Mouse (Mus musculus) cerebellum, postnatal 10 days (tissue): ENCODE measurements around the gene Atxn1l.

Experiments used
- DNase-seq, 2 experiments: peaks; one replicate each; pipeline ENCODE4 v3.0.0; 2021; ENCODE audit warnings: mixed read lengths in 2 of 2

Gene Atxn1l

GRCm38 (mm10) chr8:109725106-109725505 lies 12.4 kb downstream of the Atxn1l start:
- DNase-seq: no peak

- no peak for DNase-seq
Measured at GRCm38 (mm10) chr8:109714961-109715360, 22.6 kb downstream of the Atxn1l start.

GRCm38 (mm10) chr8:109712521-109712920 lies 25.0 kb downstream of the Atxn1l start:
- no peak for DNase-seq

GRCm38 (mm10) chr8:109707921-109708320 lies 29.6 kb downstream of the Atxn1l start:
- DNase-seq: no peak

- DNase-seq: peak; percentile 85 to 89
Measured at GRCm38 (mm10) chr8:109706874-109707237, 30.7 kb downstream of the Atxn1l start.

GRCm38 (mm10) chr8:109706076-109706873 lies 31.3 kb downstream of the Atxn1l start:
- DNase-seq: no peak

GRCm38 (mm10) chr8:109705320-109706075 lies 32.0 kb downstream of the Atxn1l start, which contains the start of gene Zfp821:
TSS of gene Zfp821 (plus strand) at chr8:109705546.
- peak; percentile 98 to 99 for DNase-seq

GRCm38 (mm10) chr8:109704565-109705319 lies 32.8 kb downstream of the Atxn1l start:
- no peak for DNase-seq

- no peak for DNase-seq
Measured at GRCm38 (mm10) chr8:109698477-109698876, 39.1 kb downstream of the Atxn1l start.

- no peak for DNase-seq
Measured at GRCm38 (mm10) chr8:109697754-109698153, 39.8 kb downstream of the Atxn1l start.

- peak; percentile 16 to 19 for DNase-seq
Measured at GRCm38 (mm10) chr8:109694154-109694553, 43.4 kb downstream of the Atxn1l start.

- DNase-seq: peak; percentile 99
Measured at GRCm38 (mm10) chr8:109693146-109693900, 44.2 kb downstream of the Atxn1l start, which contains the start of gene Ist1. TSS of gene Ist1 (minus strand) at chr8:109693260.

GRCm38 (mm10) chr8:109692443-109693145 lies 44.9 kb downstream of the Atxn1l start:
- DNase-seq: no peak

- peak; percentile 33 to 38 for DNase-seq
Measured at GRCm38 (mm10) chr8:109691769-109692168, 45.8 kb downstream of the Atxn1l start.

- DNase-seq: no peak
Measured at GRCm38 (mm10) chr8:109687248-109687647, 50.3 kb downstream of the Atxn1l start.

- DNase-seq: no peak
Measured at GRCm38 (mm10) chr8:109682120-109682519, 55.4 kb downstream of the Atxn1l start.

GRCm38 (mm10) chr8:109681535-109681934 lies 56.0 kb downstream of the Atxn1l start:
- no peak for DNase-seq
